Mouse (Mus musculus) embryonic facial prominence, embryonic 15.5 days (tissue): Measurements from ENCODE around the gene Carm1. TPM values are rescaled to one million over a fixed set of nuclear protein-coding genes. Genes with fewer than 3 reads are reported as not detected.

Source experiments
- microRNA counts: library from miRNA; unstranded; fragments of <30 nt; microRNA quantifications from one replicate; lab custom pipeline; 2016
- microRNA-seq: library from miRNA; unstranded; fragments of <30 nt; microRNA quantifications from one replicate; pipeline ENCODE4, GENCODE M21; 2016; ENCODE audit warnings: borderline number of aligned reads
- polyA plus RNA-seq: library from polyadenylated mRNA; unstranded; fragments of >200 nt; fragmentation: Nextera tagmentation; extraction: Ambion mirVana; gene quantifications from 2 replicates; pipeline ENCODE4 v1.2.1, GENCODE M21; 2015

Carm1 gene
- polyA plus RNA-seq, 1 experiment from 2014 or later = 61.5 TPM

MicroRNA genes within 50 kb of the gene (microRNA counts, 519-probe panel; counts per million panel counts)
- not detected for microRNA mmu-miR-1946b (lab: Ali Mortazavi, UCI)

Small RNA genes lying within 50 kb of the gene (microRNA-seq; reads per million reads assigned to microRNA genes)
- gene Mir1946b = not detected

Other genes starting within 250 kb of the Carm1 start
- gene Ap1m2, start 234.6 kb upstream of the Carm1 start, polyA plus RNA-seq = 38.1 and 46.9 TPM in 2 replicates
- 133 and 143 TPM in 2 replicates for gene Slc44a2, start 226.2 kb upstream of the Carm1 start, polyA plus RNA-seq
- 179 and 180 TPM in 2 replicates for gene Ilf3, start 179.0 kb upstream of the Carm1 start, polyA plus RNA-seq
- 47.5 and 48.6 TPM in 2 replicates for gene Qtrt1, start 135.1 kb upstream of the Carm1 start, polyA plus RNA-seq
- gene Dnm2, start 122.0 kb upstream of the Carm1 start, polyA plus RNA-seq = 79.7 and 85.9 TPM in 2 replicates
- 113 and 123 TPM in 2 replicates for gene Tmed1, start 36.6 kb upstream of the Carm1 start, polyA plus RNA-seq
- gene AB124611, start 20.7 kb upstream of the Carm1 start, polyA plus RNA-seq = 5.1 and 6.9 TPM in 2 replicates
- 34.6 and 35.4 TPM in 2 replicates for gene Timm29, start 45.8 kb downstream of the Carm1 start, polyA plus RNA-seq
- 28.1 and 29.2 TPM in 2 replicates for gene Yipf2, start 45.9 kb downstream of the Carm1 start, polyA plus RNA-seq
- gene Smarca4, start 69.3 kb downstream of the Carm1 start, polyA plus RNA-seq = 75.5 and 78.5 TPM in 2 replicates
- 35.5 and 39.4 TPM in 2 replicates for gene Ldlr, start 176.6 kb downstream of the Carm1 start, polyA plus RNA-seq
- 80.1 and 83.4 TPM in 2 replicates for gene Spc24, start 213.4 kb downstream of the Carm1 start, polyA plus RNA-seq